Mouse (Mus musculus) stomach, embryonic 15.5 days (tissue): ENCODE measurements around the gene Peli2. TPM values are rescaled to one million over a fixed set of nuclear protein-coding genes. Genes with fewer than 3 reads are reported as not detected.
"Not testable (repeated sequence)": the region's sequence is repeated elsewhere in the genome, so short reads cannot be mapped to it uniquely, and the experiment has no call there.

Experiments
- ATAC-seq: fragments of 200-750 bp; cut with Nextera tagmentation; 2 replicates; pipeline ENCODE4 v1.8.0; 2017; ENCODE audit warnings: low read depth, moderate number of reproducible peaks, moderate TSS enrichment; ENCODE audit not compliant: insufficient read depth, low FRiP score
- H3K27ac ChIP-seq: fragments of 300-500 bp; sonication (generic); 2 replicates; pipeline ENCODE4 v1.5.1; 2015; ENCODE audit warnings: mild to moderate bottlenecking, inconsistent platforms
- H3K27me3 ChIP-seq: fragments of 300-500 bp; sonication (generic); replicated peaks from 2 replicates; pipeline ENCODE4 v1.6.1; 2015; ENCODE audit warnings: inconsistent platforms
- H3K36me3 ChIP-seq: fragments of 300-500 bp; sonication (generic); 2 replicates; pipeline ENCODE4 v1.6.1; 2015; ENCODE audit warnings: inconsistent platforms
- H3K4me1 ChIP-seq: fragments of 300-500 bp; sonication (generic); 2 replicates; pipeline ENCODE4 v1.6.1; 2015; ENCODE audit warnings: inconsistent platforms
- H3K4me2 ChIP-seq: fragments of 300-500 bp; sonication (generic); 2 replicates; pipeline ENCODE4 v1.6.1; 2015; ENCODE audit warnings: mild to moderate bottlenecking, inconsistent platforms
- H3K4me3 ChIP-seq: fragments of 300-500 bp; sonication (generic); replicated peaks from 2 replicates; pipeline ENCODE4 v1.5.1; 2015; ENCODE audit warnings: inconsistent platforms
- H3K9ac ChIP-seq: fragments of 300-500 bp; sonication (generic); 2 replicates; pipeline ENCODE4 v1.6.1; 2015; ENCODE audit warnings: inconsistent platforms
- H3K9me3 ChIP-seq: fragments of 300-500 bp; sonication (generic); 2 replicates; pipeline ENCODE4 v1.6.1; 2016; ENCODE audit warnings: inconsistent platforms
- WGBS: fragments of 180-500 bp; shearing (Covaris S2); methylation state at CpG from one replicate; pipeline ENCODE4 v1.1.7; 2015; 5-methylcytosine and 5-hydroxymethylcytosine counted together
- polyA plus RNA-seq: library from polyadenylated mRNA; unstranded; fragments of >200 nt; fragmentation: Nextera tagmentation; extraction: Ambion mirVana; gene quantifications from 2 replicates; pipeline ENCODE4 v1.2.1, GENCODE M21; 2015

Gene Peli2
- polyA plus RNA-seq = 8.1 and 9.2 TPM in 2 replicates

GRCm38 (mm10) chr14:48120752-48121528 lies at the start of gene Peli2:
Gene Peli2 (plus strand): TSS chr14:48120823.
- H3K9me3 ChIP-seq = no peaks in the 10 kb centered on the region
- no peaks in the 10 kb centered on the region for H3K27me3 ChIP-seq
- peak; percentile 80 for ATAC-seq
- under 1% methylated on average over 102 of the region's 117 CpGs for WGBS
- no peaks in the 10 kb centered on the region for H3K36me3 ChIP-seq
- peak within 1 kb of the TSS; percentile 84 for H3K9ac ChIP-seq
- peak within 1 kb of the TSS; percentile 78 for H3K4me3 ChIP-seq
- peaks cover 28% of the 10 kb centered on the region; the same call in 1 of the 2 replicates for H3K4me1 ChIP-seq
- peak within 1 kb of the TSS; percentile 79 for H3K4me2 ChIP-seq
- peak within 1 kb of the TSS; percentile 86 for H3K27ac ChIP-seq

GRCm38 (mm10) chr14:48072104-48072503 lies 48.5 kb upstream of the Peli2 start:
- WGBS = 60% methylated on average over 4 of the region's 4 CpGs
- no peak for ATAC-seq
- H3K36me3 ChIP-seq = no peaks in the 10 kb centered on the region
- no peak overlapping the region for H3K27ac ChIP-seq
- H3K4me1 ChIP-seq = no peaks in the 10 kb centered on the region
- H3K9ac ChIP-seq = no peak overlapping the region
- no peaks in the 10 kb centered on the region for H3K9me3 ChIP-seq
- no peaks in the 10 kb centered on the region for H3K27me3 ChIP-seq
- no peak overlapping the region for H3K4me3 ChIP-seq
- H3K4me2 ChIP-seq = no peak overlapping the region

GRCm38 (mm10) chr14:48073247-48074161 lies 47.1 kb upstream of the Peli2 start:
- H3K4me1 ChIP-seq = no peaks in the 10 kb centered on the region
- ATAC-seq = no peak; the same call in 1 of the 2 replicates
- WGBS = 54% methylated on average over 24 of the region's 24 CpGs

GRCm38 (mm10) chr14:48079574-48079973 lies 41.0 kb upstream of the Peli2 start:
- ATAC-seq, H3K36me3 ChIP-seq, H3K4me1 ChIP-seq, H3K27me3 ChIP-seq, H3K9ac ChIP-seq, H3K4me2 ChIP-seq, H3K4me3 ChIP-seq, H3K9me3 ChIP-seq, H3K27ac ChIP-seq: not testable (repeated sequence)
- 91% methylated on average over 17 of the region's 17 CpGs for WGBS

More at GRCm38 (mm10) chr14:48073247-48074161, 47.1 kb upstream of the Peli2 start:
- no peak overlapping the region for H3K27ac ChIP-seq
- H3K4me2 ChIP-seq = no peak overlapping the region
- no peaks in the 10 kb centered on the region for H3K36me3 ChIP-seq
- no peaks in the 10 kb centered on the region for H3K9me3 ChIP-seq
- no peak overlapping the region for H3K4me3 ChIP-seq
- no peak overlapping the region for H3K9ac ChIP-seq
- H3K27me3 ChIP-seq = no peaks in the 10 kb centered on the region

- Histone ChIP-seq H3K9me3 (no peaks in the 10 kb centered on the region), H3K27ac (no peak overlapping the region), H3K36me3 (no peaks in the 10 kb centered on the region), H3K4me3 (no peak overlapping the region), H3K4me2 (no peak overlapping the region), H3K9ac (no peak overlapping the region), H3K27me3 (no peaks in the 10 kb centered on the region), H3K4me1 (peaks cover 10% of the 10 kb centered on the region; the same call in 1 of the 2 replicates)
- no peak for ATAC-seq
- WGBS = 20% methylated on average over 14 of the region's 14 CpGs
These were observed 36.5 kb upstream of the Peli2 start for GRCm38 (mm10) chr14:48083836-48084812.

GRCm38 (mm10) chr14:48086682-48087297 lies 33.8 kb upstream of the Peli2 start:
- ATAC-seq = no peak
- H3K27me3 ChIP-seq = no peaks in the 10 kb centered on the region
- H3K9me3 ChIP-seq = no peaks in the 10 kb centered on the region
- H3K36me3 ChIP-seq = no peaks in the 10 kb centered on the region
- no peak overlapping the region for H3K27ac ChIP-seq
- H3K4me1 ChIP-seq = peaks cover 10% of the 10 kb centered on the region; the same call in 1 of the 2 replicates
- no peak overlapping the region for H3K4me2 ChIP-seq
- WGBS = 55% methylated on average over 7 of the region's 7 CpGs
- no peak overlapping the region for H3K9ac ChIP-seq
- no peak overlapping the region for H3K4me3 ChIP-seq

- H3K9ac ChIP-seq = no peak overlapping the region
- H3K4me1 ChIP-seq = peaks cover 10% of the 10 kb centered on the region; the same call in 1 of the 2 replicates
- no peak overlapping the region for H3K27ac ChIP-seq
- ATAC-seq = no peak
- H3K4me2 ChIP-seq = no peak overlapping the region
- no peaks in the 10 kb centered on the region for H3K27me3 ChIP-seq
- 66% methylated on average over 8 of the region's 8 CpGs for WGBS
- H3K36me3 ChIP-seq = no peaks in the 10 kb centered on the region
- no peak overlapping the region for H3K4me3 ChIP-seq
- no peaks in the 10 kb centered on the region for H3K9me3 ChIP-seq
These were observed 33.3 kb upstream of the Peli2 start for GRCm38 (mm10) chr14:48087298-48087830.

GRCm38 (mm10) chr14:48090465-48090864 lies 30.2 kb upstream of the Peli2 start:
- WGBS = 48% methylated on average over 4 of the region's 4 CpGs
- Histone ChIP-seq H3K27ac (no peak overlapping the region), H3K4me2 (no peak overlapping the region), H3K9ac (no peak overlapping the region), H3K27me3 (no peaks in the 10 kb centered on the region), H3K4me1 (no peaks in the 10 kb centered on the region), H3K9me3 (no peaks in the 10 kb centered on the region), H3K4me3 (no peak overlapping the region), H3K36me3 (no peaks in the 10 kb centered on the region)
- no peak for ATAC-seq

- no peaks in the 10 kb centered on the region for H3K27me3 ChIP-seq
- no peaks in the 10 kb centered on the region for H3K9me3 ChIP-seq
- H3K36me3 ChIP-seq = no peaks in the 10 kb centered on the region
- ATAC-seq = no peak
- H3K4me1 ChIP-seq = no peaks in the 10 kb centered on the region
- H3K27ac ChIP-seq = no peak overlapping the region
- H3K4me3 ChIP-seq = no peak overlapping the region
- no peak overlapping the region for H3K4me2 ChIP-seq
- WGBS = 88% methylated on average over 8 of the region's 8 CpGs
- H3K9ac ChIP-seq = no peak overlapping the region
These were observed 29.5 kb upstream of the Peli2 start for GRCm38 (mm10) chr14:48091160-48091559.

GRCm38 (mm10) chr14:48098253-48098652 lies 22.4 kb upstream of the Peli2 start:
- Histone ChIP-seq H3K4me3 (no peak overlapping the region), H3K27ac (no peak overlapping the region), H3K4me2 (no peak overlapping the region), H3K36me3 (no peaks in the 10 kb centered on the region), H3K9me3 (no peaks in the 10 kb centered on the region), H3K9ac (no peak overlapping the region), H3K4me1 (no peaks in the 10 kb centered on the region), H3K27me3 (no peaks in the 10 kb centered on the region)
- ATAC-seq = no peak
- 55% methylated on average over 6 of the region's 6 CpGs for whole genome bisulfite sequencing
